Mouse (Mus musculus) forebrain, embryonic 16.5 days (tissue): ENCODE measurements around the gene Yy2. TPM values are rescaled to one million over a fixed set of nuclear protein-coding genes. Genes with fewer than 3 reads are reported as not detected.

ENCODE experiments used
- ATAC-seq: fragments of 200-750 bp; cut with Nextera tagmentation; 2 replicates; pipeline ENCODE4 v1.8.0; 2017; ENCODE audit warnings: mild to moderate bottlenecking, moderate library complexity
- H3K27ac ChIP-seq: fragments of 300-500 bp; sonication (generic); 2 replicates; pipeline ENCODE4 v1.5.1; 2014; ENCODE audit warnings: low read length, control low read depth
- H3K27me3 ChIP-seq: fragments of 300-500 bp; sonication (generic); replicated peaks from 2 replicates; pipeline ENCODE4 v1.6.1; 2014; ENCODE audit warnings: low read length; ENCODE audit not compliant: control insufficient read depth, insufficient read depth
- H3K36me3 ChIP-seq: fragments of 300-500 bp; sonication (generic); 2 replicates; pipeline ENCODE4 v1.6.1; 2014; ENCODE audit not compliant: control insufficient read depth, insufficient read depth
- H3K4me1 ChIP-seq: fragments of 300-500 bp; sonication (generic); replicated peaks from 2 replicates; pipeline ENCODE4 v1.6.1; 2014; ENCODE audit warnings: low read length; ENCODE audit not compliant: control insufficient read depth, insufficient read depth
- H3K4me2 ChIP-seq: fragments of 300-500 bp; sonication (generic); 2 replicates; pipeline ENCODE4 v1.6.1; 2014; ENCODE audit warnings: mild to moderate bottlenecking, low read length, control low read depth
- H3K4me3 ChIP-seq: fragments of 300-500 bp; sonication (generic); replicated peaks from 2 replicates; pipeline ENCODE4 v1.5.1; 2014; ENCODE audit warnings: mild to moderate bottlenecking, low read length, control low read depth
- H3K9ac ChIP-seq: fragments of 300-500 bp; sonication (generic); replicated peaks from 2 replicates; pipeline ENCODE4 v1.6.1; 2014; ENCODE audit warnings: low read depth, low read length, control low read depth
- H3K9me3 ChIP-seq: fragments of 300-500 bp; sonication (generic); 2 replicates; pipeline ENCODE4 v1.6.1; 2016; ENCODE audit warnings: low read length; ENCODE audit not compliant: control insufficient read depth
- WGBS: fragments of 180-500 bp; shearing (Covaris S2); extraction: QIAGEN DNeasy Blood & Tissue Kit; methylation state at CpG from one replicate; pipeline ENCODE4 v1.1.7; 2014; 5-methylcytosine and 5-hydroxymethylcytosine counted together
- polyA plus RNA-seq: library from polyadenylated mRNA; unstranded; fragments of >200 nt; fragmentation: Nextera tagmentation; extraction: Ambion mirVana; gene quantifications from 2 replicates; pipeline ENCODE4 v1.2.1, GENCODE M21; 2015

Gene Yy2
- polyA plus RNA-seq, 1 experiment from 2014 or later: 3.1 TPM

DNA sequence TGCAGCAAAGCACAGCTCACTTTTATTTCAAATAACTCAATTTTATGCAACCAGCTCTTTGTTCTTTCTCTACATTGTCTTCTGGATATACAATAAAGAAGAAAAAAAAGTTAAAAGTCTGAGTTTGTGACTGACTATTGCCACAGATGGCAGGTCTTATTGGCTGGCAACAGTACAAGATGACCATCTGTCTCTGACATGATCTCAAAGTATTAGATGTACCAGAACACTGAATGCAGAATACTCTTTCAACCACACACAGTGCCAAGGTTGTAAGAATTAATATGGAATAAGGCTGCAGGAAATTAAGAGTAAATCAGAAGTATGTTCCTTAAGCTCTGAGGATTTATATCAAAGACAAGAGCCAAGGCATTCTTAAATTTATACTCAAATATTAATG is 17.6 kb upstream of the Yy2 start:
- no peaks in the 10 kb centered on the region for H3K36me3 ChIP-seq
- no peaks in the 10 kb centered on the region for H3K4me1 ChIP-seq
- H3K4me2 ChIP-seq: no peak overlapping the region
- no peak overlapping the region for H3K4me3 ChIP-seq
- H3K27ac ChIP-seq: no peak overlapping the region
- peak; percentile 61 for ATAC-seq
- H3K9ac ChIP-seq: no peak overlapping the region
- H3K9me3 ChIP-seq: no peaks in the 10 kb centered on the region
- no peaks in the 10 kb centered on the region for H3K27me3 ChIP-seq

DNA sequence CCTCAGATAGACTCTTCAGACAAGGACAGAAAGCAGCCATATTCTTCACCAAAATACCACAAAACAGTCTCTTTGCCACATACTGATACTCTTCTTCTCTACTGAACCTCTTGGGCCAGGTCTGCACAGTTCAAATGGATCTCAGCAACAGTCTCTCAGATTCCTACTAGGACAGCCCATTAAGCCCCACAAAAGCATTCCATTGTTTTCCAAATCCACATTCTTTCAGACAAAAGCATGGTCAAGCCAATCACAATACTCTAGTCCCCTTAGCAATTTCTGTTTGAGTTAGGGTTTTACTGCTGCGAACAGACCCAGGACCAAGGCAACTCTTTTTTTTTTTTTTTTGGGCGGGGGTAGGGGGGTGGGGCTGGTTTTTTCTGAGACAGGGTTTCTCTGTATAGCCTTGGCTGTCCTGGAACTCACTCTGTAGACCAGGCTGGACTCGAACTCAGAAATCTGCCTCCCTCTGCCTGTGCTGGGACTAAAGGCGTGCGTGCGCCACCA is 10.4 kb upstream of the Yy2 start:
- Histone ChIP-seq H3K36me3 (no peaks in the 10 kb centered on the region), H3K27ac (no peak overlapping the region), H3K9me3 (no peaks in the 10 kb centered on the region), H3K4me3 (no peak overlapping the region), H3K27me3 (no peaks in the 10 kb centered on the region), H3K9ac (no peak overlapping the region), H3K4me2 (no peak overlapping the region), H3K4me1 (no peaks in the 10 kb centered on the region)
- WGBS: 69% methylated on average over 6 of the region's 6 CpGs
- ATAC-seq: no peak

DNA sequence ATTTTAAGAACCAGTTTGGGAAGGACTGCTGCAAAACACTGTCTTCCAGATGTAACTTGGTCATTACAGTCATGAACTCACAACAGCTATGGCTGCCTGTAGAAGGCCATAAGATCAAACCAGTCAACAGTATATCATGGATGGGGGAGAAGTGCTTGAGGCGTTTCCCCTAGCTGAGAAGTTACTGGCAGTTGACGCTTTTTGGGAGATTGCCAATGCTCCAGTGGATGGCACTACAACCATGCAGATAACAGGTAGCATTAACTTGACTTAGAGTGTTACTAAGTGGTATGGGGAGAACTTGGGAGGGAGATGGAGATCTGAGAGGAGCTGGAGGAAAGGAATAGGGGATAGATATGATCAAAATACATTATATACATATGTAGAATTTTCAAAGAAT is 5.9 kb upstream of the Yy2 start:
- H3K27ac ChIP-seq: no peak overlapping the region
- H3K4me1 ChIP-seq: no peaks in the 10 kb centered on the region
- H3K9me3 ChIP-seq: no peaks in the 10 kb centered on the region
- H3K4me2 ChIP-seq: no peak overlapping the region
- WGBS: 71% methylated on average over 2 of the region's 2 CpGs
- H3K27me3 ChIP-seq: no peaks in the 10 kb centered on the region
- ATAC-seq: no peak
- H3K4me3 ChIP-seq: no peak overlapping the region
- H3K9ac ChIP-seq: no peak overlapping the region
- H3K36me3 ChIP-seq: no peaks in the 10 kb centered on the region

DNA sequence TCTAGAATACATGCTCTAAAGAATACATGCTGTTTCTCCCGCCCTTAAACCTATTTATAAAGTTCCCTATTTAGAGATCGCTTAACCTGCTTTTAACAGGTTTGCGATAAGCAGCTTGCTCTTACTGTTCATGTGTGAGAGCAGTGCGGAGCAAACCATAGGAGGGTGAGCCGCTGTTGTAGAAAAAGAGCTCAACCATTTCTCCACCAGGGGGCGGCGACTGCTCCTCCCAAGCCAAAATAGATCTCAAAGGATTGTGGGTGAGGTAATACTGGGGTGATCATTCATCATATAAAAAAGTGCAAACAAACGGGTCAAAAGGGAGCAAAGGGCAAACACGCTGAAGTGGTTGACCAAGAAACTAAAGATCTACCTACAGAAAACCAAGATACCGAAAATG is 5.0 kb downstream of the Yy2 start:
- no peak overlapping the region for H3K4me3 ChIP-seq
- WGBS: 79% methylated on average over 10 of the region's 10 CpGs
- H3K4me1 ChIP-seq: no peaks in the 10 kb centered on the region
- H3K36me3 ChIP-seq: no peaks in the 10 kb centered on the region
- H3K27ac ChIP-seq: no peak overlapping the region
- H3K9ac ChIP-seq: no peak overlapping the region
- H3K4me2 ChIP-seq: no peak overlapping the region
- no peaks in the 10 kb centered on the region for H3K9me3 ChIP-seq
- no peaks in the 10 kb centered on the region for H3K27me3 ChIP-seq
- no peak for ATAC-seq

DNA sequence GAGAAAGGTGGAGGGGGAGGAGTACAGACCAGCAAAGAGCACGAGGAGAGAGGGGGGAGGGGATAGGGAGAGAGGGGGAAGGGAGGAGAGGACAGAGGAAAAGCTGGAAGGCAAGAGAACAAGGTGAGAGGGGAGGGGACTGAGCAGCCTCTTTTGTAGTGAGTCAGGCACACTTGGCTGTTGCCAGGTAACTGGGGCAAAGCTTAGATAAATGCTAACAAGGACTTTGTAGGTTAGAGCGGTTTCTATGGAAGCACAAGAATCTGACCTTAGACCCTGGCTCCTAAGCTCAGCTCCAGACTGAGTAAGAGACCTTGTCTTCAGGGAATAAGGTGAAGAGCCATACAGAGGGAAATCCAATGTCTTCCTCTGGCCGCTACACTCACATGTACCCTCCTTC is 21.7 kb downstream of the Yy2 start:
- no peak overlapping the region for H3K27ac ChIP-seq
- H3K36me3 ChIP-seq: no peaks in the 10 kb centered on the region
- H3K4me3 ChIP-seq: no peak overlapping the region
- WGBS: 21% methylated on average over 3 of the region's 3 CpGs
- no peak overlapping the region for H3K9ac ChIP-seq
- H3K9me3 ChIP-seq: no peaks in the 10 kb centered on the region
- no peaks in the 10 kb centered on the region for H3K4me1 ChIP-seq
- peak; percentile 28; the same call in 1 of the 2 replicates for ATAC-seq
- no peak overlapping the region for H3K4me2 ChIP-seq
- H3K27me3 ChIP-seq: no peaks in the 10 kb centered on the region

Other genes with a start within 250 kb of the Yy2 start
- 0.09 and 0.36 TPM in 2 replicates for gene Phex, start 153.7 kb downstream of the Yy2 start, polyA plus RNA-seq
- gene Sms, start 76.7 kb downstream of the Yy2 start, polyA plus RNA-seq: 91.3 and 99.7 TPM in 2 replicates
- 34.2 and 36.2 TPM in 2 replicates for gene Mbtps2, start 29.7 kb upstream of the Yy2 start, polyA plus RNA-seq
- 0.29 TPM in 1 of 2 replicates, not detected in the other for gene Smpx, start 129.9 kb upstream of the Yy2 start, polyA plus RNA-seq
- 2.3 and 3.1 TPM in 2 replicates for gene Klhl34, start 249.4 kb upstream of the Yy2 start, polyA plus RNA-seq